Mouse (Mus musculus): ENCODE measurements around the gene Kctd4. TPM values are rescaled to one million over a fixed set of nuclear protein-coding genes. Genes with fewer than 3 reads are reported as not detected.

Gene Kctd4
- total and polyA plus RNA-seq, 3 experiments = 0.06 TPM; not detected in 2

GRCm38 (mm10) chr14:75989168-75989567, 34.4 kb downstream of the Kctd4 start:
- Histone ChIP-seq H3K27me3 (replicated peaks) (no peaks in the 10 kb centered on the region), H3K4me2 (ENCODE audit: insufficient read depth, low read depth, poor library complexity, severe bottlenecking) (no peak overlapping the region), H3K79me2 (replicated peaks; ENCODE audit: control insufficient read depth, extremely low read depth, insufficient read depth, poor library complexity, severe bottlenecking) (peaks cover 11% of the 10 kb centered on the region; the same call in 1 of the 2 replicates), H3K9ac (ENCODE audit: insufficient read depth, low read depth) (no peak overlapping the region), H3K36me3 (replicated peaks in 1 of 2; ENCODE audit: control insufficient read depth in 1 of 2, insufficient read depth in 1 of 2, low read length in 1 of 2) (peaks cover 8 to 82% of the 10 kb centered on the region in 2 experiments), H3K4me3 (replicated peaks in 1 of 3; ENCODE audit: low read depth in 2 of 3, low read length in 2 of 3, poor library complexity in 1 of 3) (no peak overlapping the region), H3K4me1 (ENCODE audit: control insufficient read depth in 1 of 2, insufficient read depth in 2 of 2) (peaks cover 0 to 19% of the 10 kb centered on the region in 2 experiments; a peak in 2 of 4 replicates), H3K9me3 (replicated peaks; ENCODE audit: low read length) (no peaks in the 10 kb centered on the region), H3K27ac (ENCODE audit: insufficient read depth, low read depth) (no peak overlapping the region)
- dilution Hi-C loops (cut with MboI; ENCODE audit: extremely low pct_ligation_motif_present, extremely low pct_unique_long_range_greater_than_20kb, low sequenced_read_pairs) (no loop called here), in situ Hi-C loops (cut with MboI; ENCODE audit: low pct_ligation_motif_present, low pct_unique_long_range_greater_than_20kb, low sequenced_read_pairs) (no loop called here)
- DNase-seq (ENCODE audit: extremely low read depth) = no peak
- TF ChIP-seq POLR2AphosphoS2 (IDR thresholded peaks at IDR 0.05; ENCODE audit: low read depth, low read length) (no peak), NELFE (IDR thresholded peaks at IDR 0.05; ENCODE audit: low read depth, low read length) (no peak), E2F4 (IDR thresholded peaks at IDR 0.05; ENCODE audit: insufficient replicate concordance, low read depth, low read length) (no peak), ZKSCAN1 (IDR thresholded peaks at IDR 0.05; ENCODE audit: borderline replicate concordance, low read depth, low read length) (no peak), HCFC1 (IDR thresholded peaks at IDR 0.05; ENCODE audit: low read depth, low read length) (no peak), KAT2A (IDR thresholded peaks at IDR 0.05; ENCODE audit: insufficient replicate concordance, low read length) (no peak), MAFK (IDR thresholded peaks at IDR 0.05; ENCODE audit: insufficient replicate concordance, low read length) (no peak), SMC3 (IDR thresholded peaks at IDR 0.05; ENCODE audit: low read depth, low read length) (no peak), RCOR1 (conservative IDR thresholded peaks at IDR 0.05; ENCODE audit: low read depth, low read length) (no peak), JUND (conservative IDR thresholded peaks at IDR 0.05; ENCODE audit: low read depth, low read length) (no peak), TCF12 (IDR thresholded peaks at IDR 0.05; ENCODE audit: low read depth, low read length) (no peak), ELF1 (IDR thresholded peaks at IDR 0.05; ENCODE audit: low read depth, low read length) (no peak), ZNF384 (IDR thresholded peaks at IDR 0.05; ENCODE audit: low read depth, low read length) (no peak), USF2 (conservative IDR thresholded peaks at IDR 0.05; ENCODE audit: low read depth, low read length) (no peak), ZC3H11A (IDR thresholded peaks at IDR 0.05; ENCODE audit: low read depth, low read length) (no peak), CTCF (conservative IDR thresholded peaks at IDR 0.05 in 1 of 2, IDR thresholded peaks at IDR 0.05 in 1 of 2; ENCODE audit: low read depth in 2 of 2, low read length in 2 of 2) (no peak), CHD1 (IDR thresholded peaks at IDR 0.05; ENCODE audit: low read depth, low read length) (no peak), POLR2A (IDR thresholded peaks at IDR 0.05; ENCODE audit: low read depth, low read length) (no peak), PAX5 (IDR thresholded peaks at IDR 0.05; ENCODE audit: low read length) (no peak)

- H3K9me3 ChIP-seq (replicated peaks; ENCODE audit: low read length) = no peaks in the 10 kb centered on the region
- no peak overlapping the region for H3K4me2 ChIP-seq (ENCODE audit: insufficient read depth, low read depth, poor library complexity, severe bottlenecking)
- H3K27ac ChIP-seq (ENCODE audit: insufficient read depth, low read depth) = no peak overlapping the region
- no peak overlapping the region for H3K9ac ChIP-seq (ENCODE audit: insufficient read depth, low read depth)
- peaks cover 8% of the 10 kb centered on the region; the same call in 1 of the 2 replicates for H3K79me2 ChIP-seq (replicated peaks; ENCODE audit: control insufficient read depth, extremely low read depth, insufficient read depth, poor library complexity, severe bottlenecking)
- no peak for DNase-seq (ENCODE audit: extremely low read depth)
- H3K4me3 ChIP-seq (replicated peaks in 1 of 3; ENCODE audit: low read depth in 2 of 3, low read length in 2 of 3, poor library complexity in 1 of 3) = no peak overlapping the region
- no peak for TF ChIP-seq MAFK (IDR thresholded peaks at IDR 0.05; ENCODE audit: insufficient replicate concordance, low read length)
- TF ChIP-seq POLR2A (IDR thresholded peaks at IDR 0.05; ENCODE audit: low read depth, low read length) = no peak
- TF ChIP-seq IRF4 (IDR thresholded peaks at IDR 0.05; ENCODE audit: low read depth, low read length) = no peak
- no peak for TF ChIP-seq TBP (conservative IDR thresholded peaks at IDR 0.05; ENCODE audit: low read depth, low read length)
- TF ChIP-seq KAT2A (IDR thresholded peaks at IDR 0.05; ENCODE audit: insufficient replicate concordance, low read length) = no peak
- H3K27me3 ChIP-seq (replicated peaks) = no peaks in the 10 kb centered on the region
- peaks cover 0 to 17% of the 10 kb centered on the region in 2 experiments; a peak in 1 of 4 replicates for H3K4me1 ChIP-seq (ENCODE audit: control insufficient read depth in 1 of 2, insufficient read depth in 2 of 2)
- H3K36me3 ChIP-seq (replicated peaks in 1 of 2; ENCODE audit: control insufficient read depth in 1 of 2, insufficient read depth in 1 of 2, low read length in 1 of 2) = peaks cover 10 to 80% of the 10 kb centered on the region in 2 experiments
- in situ Hi-C loops (cut with MboI; ENCODE audit: low pct_ligation_motif_present, low pct_unique_long_range_greater_than_20kb, low sequenced_read_pairs) (loop anchor here (10.0 kb wide), 1 partner anchor 76 kb away; no protein-coding TSS in a partner anchor), dilution Hi-C loops (cut with MboI; ENCODE audit: extremely low pct_ligation_motif_present, extremely low pct_unique_long_range_greater_than_20kb, low sequenced_read_pairs) (no loop called here)
Measured at GRCm38 (mm10) chr14:75990936-75991335, 36.1 kb downstream of the Kctd4 start.
